Mouse (Mus musculus): ENCODE measurements at regions not wholly inside any gene's neighbourhood (a gene's known extent, or its start where the extent isn't known, plus 50 kb on each side); places are given as distances from the start of the nearest gene placed in this dataset.
"Not testable (repeated sequence)": the region's sequence is repeated elsewhere in the genome, so short reads cannot be mapped to it uniquely, and the experiment has no call there.

- DNase-seq (ENCODE audit: low read depth): no peak
Observed at GRCm38 (mm10) chr14:114001377-114001776, 687.0 kb downstream of the Tpm3-rs7 start.

- no peak for DNase-seq (ENCODE audit: low read depth)
Observed at GRCm38 (mm10) chr14:114002420-114002819, 688.0 kb downstream of the Tpm3-rs7 start.

GRCm38 (mm10) chr14:114037063-114037462 lies 722.7 kb downstream of the Tpm3-rs7 start:
- DNase-seq (ENCODE audit: low read depth): no peak

- DNase-seq (ENCODE audit: low read depth): no peak
Observed at GRCm38 (mm10) chr14:114038611-114039312, 724.4 kb downstream of the Tpm3-rs7 start.

GRCm38 (mm10) chr14:114053558-114054235 lies 739.3 kb downstream of the Tpm3-rs7 start:
- no peak for DNase-seq (ENCODE audit: low read depth)

- DNase-seq (ENCODE audit: low read depth): no peak
Observed at GRCm38 (mm10) chr14:114061347-114061746, 746.9 kb downstream of the Tpm3-rs7 start.

GRCm38 (mm10) chr14:114062582-114062981 lies 748.2 kb downstream of the Tpm3-rs7 start:
- no peak for DNase-seq (ENCODE audit: low read depth)

- DNase-seq (ENCODE audit: low read depth): no peak
Observed at GRCm38 (mm10) chr14:114073236-114073635, 758.8 kb downstream of the Tpm3-rs7 start.

GRCm38 (mm10) chr14:114074011-114074410 lies 759.6 kb downstream of the Tpm3-rs7 start:
- no peak for DNase-seq (ENCODE audit: low read depth)

- peak; percentile 2 for DNase-seq (ENCODE audit: low read depth)
Observed at GRCm38 (mm10) chr14:114106786-114107185, 792.4 kb downstream of the Tpm3-rs7 start.

GRCm38 (mm10) chr14:114128491-114128890 lies 814.1 kb downstream of the Tpm3-rs7 start:
- no peak for DNase-seq (ENCODE audit: low read depth)

GRCm38 (mm10) chr14:114166005-114166404 lies 851.6 kb downstream of the Tpm3-rs7 start:
- no peak for DNase-seq (ENCODE audit: low read depth)

- no peak for DNase-seq (ENCODE audit: low read depth)
Observed at GRCm38 (mm10) chr14:114215609-114216008, 876.4 kb upstream of the Gpc5 start.

GRCm38 (mm10) chr14:114220868-114221267 lies 871.1 kb upstream of the Gpc5 start:
- no peak for DNase-seq (ENCODE audit: low read depth)

- DNase-seq (ENCODE audit: low read depth): no peak
Observed at GRCm38 (mm10) chr14:114230711-114231110, 861.3 kb upstream of the Gpc5 start.

GRCm38 (mm10) chr14:114255037-114255436 lies 837.0 kb upstream of the Gpc5 start:
- DNase-seq (ENCODE audit: low read depth): no peak

GRCm38 (mm10) chr14:114261657-114262056 lies 830.4 kb upstream of the Gpc5 start:
- DNase-seq (ENCODE audit: low read depth): no peak

GRCm38 (mm10) chr14:114300611-114301010 lies 791.4 kb upstream of the Gpc5 start:
- no peak for DNase-seq (ENCODE audit: low read depth)

GRCm38 (mm10) chr14:114307479-114307878 lies 784.5 kb upstream of the Gpc5 start:
- DNase-seq (ENCODE audit: low read depth): no peak

- no peak for DNase-seq (ENCODE audit: low read depth)
Observed at GRCm38 (mm10) chr14:114332662-114333061, 759.4 kb upstream of the Gpc5 start.

- no peak for DNase-seq (ENCODE audit: low read depth)
Observed at GRCm38 (mm10) chr14:114349345-114349744, 742.7 kb upstream of the Gpc5 start.

- not testable (repeated sequence) for DNase-seq (ENCODE audit: low read depth)
Observed at GRCm38 (mm10) chr14:114349816-114350215, 742.2 kb upstream of the Gpc5 start.

- DNase-seq (ENCODE audit: low read depth): no peak
Observed at GRCm38 (mm10) chr14:114352307-114352706, 739.7 kb upstream of the Gpc5 start.

GRCm38 (mm10) chr14:114374847-114375246 lies 717.2 kb upstream of the Gpc5 start:
- DNase-seq (ENCODE audit: low read depth): no peak
